Mouse (Mus musculus): Measurements from ENCODE around the gene Prkcsh.
A peak's percentile ranks its signal among the peaks of the same experiment; 100 is the strongest.

Prkcsh gene

DNA sequence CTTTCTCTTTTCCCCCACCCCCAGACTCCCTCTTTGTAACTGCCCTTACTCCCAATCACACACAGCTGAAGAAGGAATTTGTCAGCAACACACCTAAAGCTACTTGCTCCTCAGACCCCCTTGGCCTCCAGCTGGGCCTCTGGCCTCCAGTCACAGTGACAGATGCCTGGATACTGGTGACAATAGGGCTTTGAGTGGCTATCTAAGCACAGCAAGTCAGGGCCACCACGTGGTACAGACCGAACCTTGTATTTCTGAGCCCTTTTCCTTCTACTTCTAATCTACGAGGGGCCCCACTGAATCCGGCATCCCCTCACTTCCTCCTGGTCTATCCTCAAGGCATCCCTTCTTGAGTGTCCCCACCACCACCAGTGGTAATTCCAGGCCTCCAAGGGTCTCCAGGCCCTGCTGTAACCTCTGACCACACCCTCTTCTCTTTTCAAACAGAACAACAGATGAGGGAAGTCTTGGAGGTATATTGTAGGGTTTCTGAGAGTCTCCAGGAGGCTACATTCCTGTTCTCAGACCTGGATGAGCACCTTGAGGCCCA lies 47.2 kb downstream of the Prkcsh start:
- no peak for ATAC-seq (ENCODE audit: low TSS enrichment)

DNA sequence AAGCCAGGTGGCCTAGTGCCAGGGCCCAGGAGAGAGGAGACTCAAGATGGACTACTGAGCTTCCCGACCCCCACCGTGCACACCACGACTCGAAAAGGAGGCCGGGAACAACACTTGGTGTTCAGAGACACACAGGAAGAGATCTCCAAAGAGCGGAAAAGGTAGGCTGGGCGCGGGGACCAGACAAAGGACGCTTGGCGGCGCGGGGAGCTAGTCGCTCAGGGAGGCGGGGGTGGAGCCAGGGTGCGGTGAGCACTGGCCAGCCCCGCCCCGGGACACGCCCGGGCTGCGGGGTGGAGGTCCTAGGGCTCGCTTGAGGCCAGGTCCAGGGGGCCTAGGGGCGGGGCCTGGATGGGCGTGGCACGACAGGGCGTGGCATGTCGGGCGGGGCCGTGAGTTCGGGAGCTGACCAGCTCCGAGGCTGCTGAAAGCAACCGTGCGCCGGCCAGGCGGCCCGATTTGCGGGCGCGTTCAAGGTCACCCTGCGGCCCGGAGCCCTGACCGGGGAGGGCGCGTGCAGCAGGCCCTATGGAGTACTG lies 47.8 kb downstream of the Prkcsh start:
- ATAC-seq (ENCODE audit: low TSS enrichment): peak; percentile 35

DNA sequence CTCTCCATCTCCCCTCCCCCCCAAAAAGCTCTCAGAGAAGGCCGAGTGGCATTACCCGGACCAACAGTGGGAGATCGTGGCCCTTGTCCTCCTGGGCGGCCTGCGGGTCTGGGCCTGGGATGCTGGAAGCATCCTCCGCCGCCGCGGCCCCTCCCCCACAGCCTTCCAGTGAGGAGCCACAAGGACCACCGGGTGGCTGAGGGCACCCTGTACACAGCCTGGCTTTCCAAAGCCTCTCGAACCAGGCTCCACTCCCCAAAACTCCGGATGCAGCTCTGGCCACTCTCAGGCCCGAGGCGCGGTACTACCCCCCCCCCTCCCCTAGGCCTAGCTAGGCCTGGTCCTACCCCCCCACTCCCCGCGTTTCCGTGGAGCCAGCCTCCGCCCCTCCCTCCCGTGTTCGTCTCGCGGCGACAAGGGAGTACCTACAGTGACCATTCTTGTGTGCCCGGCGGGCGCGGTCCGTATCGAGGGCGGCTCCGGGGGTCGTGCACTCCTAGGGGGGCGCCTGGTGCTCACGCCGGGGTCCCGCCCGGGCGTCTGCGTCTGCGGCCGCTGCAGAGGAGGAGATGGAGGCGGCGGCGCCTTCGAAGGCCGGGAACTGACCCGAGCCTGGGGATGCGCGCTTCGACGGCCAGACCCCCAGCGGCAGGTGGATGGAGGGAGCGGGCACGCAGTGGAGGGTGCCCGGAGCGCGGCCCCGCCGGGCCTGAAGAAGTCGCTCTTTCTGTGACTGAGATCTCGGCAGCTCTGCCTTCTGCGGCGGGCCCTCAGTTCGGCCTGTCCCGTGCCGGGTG lies 48.8 kb downstream of the Prkcsh start:
- ATAC-seq (ENCODE audit: low TSS enrichment): no peak

DNA sequence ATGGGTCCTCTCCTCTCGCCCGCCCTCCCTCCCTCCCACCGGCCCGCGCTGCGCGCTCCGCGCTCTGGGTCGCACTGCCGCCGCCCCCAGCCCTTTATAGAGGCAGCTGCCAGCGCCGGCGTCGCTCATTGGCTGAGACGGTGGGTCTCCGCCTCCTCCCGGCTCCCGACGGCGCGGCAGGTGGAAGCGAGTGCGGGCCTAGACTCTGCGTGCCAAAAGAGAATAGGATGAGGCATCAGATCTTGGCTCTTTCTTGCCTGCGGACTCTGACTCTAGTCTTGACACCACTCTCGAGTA lies 49.3 kb downstream of the Prkcsh start, which contains the start of gene Elavl3:
Elavl3 (minus strand) TSS at position 66 of the 297 bp plus-strand sequence.
- peak; percentile 50 for ATAC-seq (ENCODE audit: low TSS enrichment)

DNA sequence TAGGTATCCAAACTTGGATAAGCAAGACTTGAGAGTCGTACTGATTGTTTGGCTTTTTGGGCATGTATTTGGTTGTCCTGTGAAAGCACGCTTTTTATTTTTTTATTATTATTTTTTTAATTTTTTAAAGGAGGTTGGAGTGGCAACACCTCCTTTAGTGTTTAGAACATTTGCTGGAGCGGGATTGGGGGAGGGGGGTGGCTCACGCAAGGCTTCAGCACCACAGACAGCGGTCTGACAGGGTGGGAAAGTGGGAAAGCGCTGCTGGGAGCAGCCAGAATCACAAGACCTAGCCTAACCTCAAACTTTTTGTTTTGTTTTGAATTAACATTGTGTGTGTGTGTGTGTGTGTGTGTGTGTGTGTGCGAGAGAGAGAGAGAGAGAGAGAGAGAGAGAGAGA lies 51.1 kb downstream of the Prkcsh start:
- ATAC-seq (ENCODE audit: low TSS enrichment): no peak

DNA sequence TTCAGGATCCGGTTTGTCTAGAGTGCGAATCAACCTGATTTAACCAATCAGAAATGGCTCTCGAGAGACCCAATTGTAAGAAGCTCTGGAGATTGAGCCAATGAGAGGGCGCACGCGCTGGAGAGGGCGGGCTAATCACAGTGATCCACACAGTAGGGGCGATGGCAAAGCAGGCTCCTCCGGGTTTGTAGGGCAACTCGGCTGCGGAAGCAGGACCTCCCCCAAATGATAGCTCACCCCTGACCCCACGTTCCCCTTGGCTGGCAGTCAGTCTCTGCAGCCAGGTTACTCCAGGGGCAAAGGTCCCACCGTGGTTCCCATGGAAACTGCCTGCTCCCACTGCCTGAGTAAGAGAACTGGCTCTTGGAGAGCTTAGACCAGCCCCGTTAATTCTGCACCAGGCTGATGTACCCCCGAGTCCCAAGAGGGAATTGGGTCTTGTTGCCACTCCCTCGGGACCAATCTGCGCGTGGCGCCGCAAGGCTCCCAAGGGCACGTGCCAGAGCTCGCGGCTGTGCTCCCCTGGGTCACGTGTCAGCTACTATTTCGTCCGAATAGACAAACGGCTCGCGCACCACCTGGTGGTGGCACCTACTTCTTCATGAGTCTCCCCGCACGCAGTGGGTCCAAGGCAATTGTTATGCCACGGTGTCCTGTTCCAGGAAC lies 51.9 kb downstream of the Prkcsh start:
- ATAC-seq (ENCODE audit: low TSS enrichment): peak; percentile 39

DNA sequence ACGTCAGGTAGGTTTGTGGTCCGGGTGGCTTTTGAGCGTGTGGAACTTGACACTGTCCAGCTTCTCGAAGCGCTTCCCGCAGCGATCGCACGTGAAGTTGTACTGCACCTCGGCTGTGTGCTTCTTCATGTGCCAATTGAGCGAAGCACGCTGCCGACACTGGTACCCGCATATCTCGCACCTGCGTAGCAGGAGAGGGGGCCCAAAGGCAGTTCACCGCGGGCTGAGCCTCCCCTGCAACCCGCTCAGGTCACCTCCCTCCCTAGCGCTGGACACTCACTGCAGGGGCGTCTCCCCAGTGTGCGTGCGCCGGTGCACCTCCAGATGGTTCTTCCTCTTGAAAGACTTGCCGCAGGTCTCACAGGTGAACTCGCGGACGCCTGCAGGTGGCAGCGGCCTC lies 53.1 kb downstream of the Prkcsh start:
- no peak for ATAC-seq (ENCODE audit: low TSS enrichment)

DNA sequence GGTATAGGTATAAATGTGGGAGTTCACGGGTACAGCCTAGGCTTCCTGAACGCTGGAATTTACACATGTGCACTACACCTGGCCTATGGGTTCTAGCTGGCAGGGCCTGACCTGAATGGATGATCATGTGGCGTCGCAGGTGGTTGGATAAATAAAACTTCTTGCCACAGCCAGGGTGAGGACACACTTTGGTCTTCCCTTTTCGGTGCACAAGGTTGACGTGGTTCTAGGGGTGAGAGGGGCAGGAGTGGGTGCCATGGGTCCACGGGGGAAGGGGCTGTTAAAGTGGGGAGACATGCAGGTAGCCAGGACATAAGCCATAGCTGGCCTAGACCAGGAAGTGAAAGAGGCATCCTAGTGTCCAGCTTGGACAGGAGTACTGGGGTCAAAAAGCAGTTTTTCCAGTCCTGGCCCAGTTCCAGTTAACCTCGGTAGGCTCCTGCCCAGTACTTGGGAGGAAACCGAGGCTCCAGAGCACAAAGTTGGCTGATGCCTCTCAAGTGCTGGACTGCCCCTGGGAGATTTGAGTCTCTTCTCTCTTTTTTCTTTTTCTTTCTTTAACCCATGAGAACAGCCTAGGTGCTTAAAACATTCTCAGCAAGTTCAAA lies 53.8 kb downstream of the Prkcsh start:
- ATAC-seq (ENCODE audit: low TSS enrichment): no peak

DNA sequence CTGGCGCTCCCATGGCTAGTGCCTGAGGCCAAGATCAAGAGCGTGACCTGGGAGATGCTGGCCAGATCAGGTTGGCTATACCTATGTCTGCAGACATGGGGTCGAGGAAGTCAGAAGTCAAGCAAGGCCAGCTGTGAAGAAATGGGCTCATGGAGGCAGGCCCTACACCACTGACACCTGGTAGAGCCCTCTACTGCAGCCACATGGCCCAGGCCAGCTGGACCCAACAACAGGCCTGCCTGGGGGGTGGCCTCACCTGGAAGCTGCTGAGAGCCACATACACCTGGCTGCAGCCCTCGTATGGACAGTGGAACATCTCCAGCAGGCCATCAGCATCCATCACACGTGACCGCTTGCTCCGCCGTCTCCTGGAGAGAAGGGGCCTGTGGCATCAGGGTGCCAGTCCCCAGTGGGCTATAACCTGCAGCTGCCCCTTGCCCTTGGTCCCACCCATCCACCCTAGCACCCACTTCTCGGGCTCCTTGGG lies 54.5 kb downstream of the Prkcsh start:
- ATAC-seq (ENCODE audit: low TSS enrichment): no peak

DNA sequence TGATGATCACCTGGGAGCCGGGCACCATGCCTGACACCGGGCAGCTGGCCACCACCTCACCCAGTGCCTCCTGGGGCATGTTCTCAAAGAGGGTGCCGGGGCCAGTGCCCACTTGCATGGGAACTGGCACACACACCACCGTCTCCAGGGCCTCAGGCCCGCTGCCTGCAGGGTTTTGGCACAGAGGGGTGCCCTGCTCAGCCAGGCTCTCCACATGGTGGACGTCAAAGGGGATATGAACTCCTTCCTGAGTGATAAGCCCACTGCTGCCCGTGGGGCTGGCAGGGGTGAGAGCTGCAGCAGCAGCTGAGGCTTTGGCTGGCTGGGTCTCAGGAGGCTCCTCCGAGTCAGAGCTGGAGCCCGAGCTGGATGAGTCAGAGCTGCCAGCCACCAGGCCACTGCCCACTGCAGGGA lies 55.4 kb downstream of the Prkcsh start:
- no peak for ATAC-seq (ENCODE audit: low TSS enrichment)

DNA sequence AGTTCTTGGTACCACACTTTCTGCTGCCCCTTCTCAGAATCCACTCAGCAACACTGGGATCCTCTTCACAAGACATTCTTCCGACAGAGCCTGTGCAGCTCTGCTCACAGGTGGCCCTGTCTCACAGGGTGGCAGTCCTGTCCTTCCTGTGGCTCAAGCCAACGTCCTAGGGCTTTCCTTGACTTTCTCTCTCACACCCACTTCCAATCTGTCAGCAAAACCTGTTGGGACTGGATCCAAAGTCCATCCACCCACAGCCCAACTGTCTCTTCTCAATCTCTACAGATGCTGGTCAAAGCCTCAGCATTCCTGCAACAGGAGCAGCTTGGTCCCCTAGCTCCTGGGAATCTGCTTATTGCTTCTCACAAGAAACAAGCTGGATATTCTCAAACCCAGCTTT lies 58.7 kb downstream of the Prkcsh start:
- ATAC-seq (ENCODE audit: low TSS enrichment): peak; percentile 41; the same call in 1 of the 2 replicates

All from frontal cortex, adult (tissue).